Mouse (Mus musculus) hematopoietic stem cell, adult 5-6 weeks (primary cell): ENCODE results near the gene Sgo1. TPM values are rescaled to one million over a fixed set of nuclear protein-coding genes. Genes with fewer than 3 reads are reported as not detected.

Experiments
- ATAC-seq, 2 experiments: fragments of 125-278 bp in 1 of 2; replicated peaks in 1 of 2; 2 replicates each; pipeline ENCODE4 v1.8.0; 2016 to 2017; ENCODE audit warnings: inconsistent platforms in 2 of 2, mild to moderate bottlenecking in 2 of 2, moderate number of reproducible peaks in 2 of 2, low read depth in 1 of 2, moderate TSS enrichment in 1 of 2; ENCODE audit not compliant: low FRiP score in 2 of 2, poor library complexity in 2 of 2, severe bottlenecking in 2 of 2, insufficient read depth in 1 of 2, low TSS enrichment in 1 of 2
- total RNA-seq: library from RNA; stranded (forward); fragments of 172-1452, 232-1000 nt; gene quantifications from 2 replicates; pipeline ENCODE4 v1.2.3, GENCODE M21; 2017

Gene Sgo1
- total RNA-seq, 1 experiment from 2014 or later = 103 TPM

DNA sequence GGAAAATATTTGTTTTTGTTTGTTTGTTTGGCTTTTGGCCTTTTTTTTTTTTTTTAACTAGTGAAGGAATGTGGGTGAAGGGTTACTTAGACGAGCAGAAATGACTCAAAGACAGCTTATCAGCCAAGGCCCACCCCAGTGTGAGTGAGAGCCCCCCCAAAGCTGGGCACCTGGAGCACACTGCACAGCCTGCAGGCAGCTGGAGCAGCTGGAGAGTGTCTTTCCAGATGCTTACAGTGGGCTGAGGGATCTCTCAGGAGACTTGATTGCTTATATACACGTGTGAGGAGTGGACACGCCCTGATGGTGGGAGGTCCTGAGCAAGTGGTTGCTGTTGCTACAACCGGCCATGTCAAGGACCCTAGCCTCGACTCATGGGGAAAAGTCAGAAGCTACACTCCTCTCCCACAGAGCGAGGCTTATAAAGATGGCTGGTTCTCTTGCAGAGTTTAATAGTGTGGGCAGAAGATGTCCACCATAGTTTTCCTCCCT lies 32.7 kb downstream of the Sgo1 start:
- ATAC-seq = no peak

DNA sequence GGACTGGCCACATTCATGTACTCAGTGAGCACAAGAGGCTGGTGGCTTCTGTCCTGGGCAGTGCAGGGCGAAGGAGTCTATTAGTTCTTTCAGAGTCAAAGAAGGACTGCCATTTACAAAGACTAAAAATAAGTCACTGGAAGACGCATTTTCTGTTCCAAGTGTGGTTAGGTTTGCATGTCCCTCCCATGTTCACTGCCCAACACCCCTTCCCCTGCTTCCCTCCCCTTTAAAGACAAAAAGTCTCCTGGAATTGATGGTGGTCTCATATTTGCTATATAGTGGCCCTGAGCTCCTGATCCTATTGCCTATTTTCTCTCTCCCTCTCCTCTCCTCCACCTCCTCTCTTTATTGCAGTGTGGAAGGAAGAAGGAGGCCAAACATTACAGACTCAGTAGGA lies 33.2 kb downstream of the Sgo1 start:
- ATAC-seq = no peak

DNA sequence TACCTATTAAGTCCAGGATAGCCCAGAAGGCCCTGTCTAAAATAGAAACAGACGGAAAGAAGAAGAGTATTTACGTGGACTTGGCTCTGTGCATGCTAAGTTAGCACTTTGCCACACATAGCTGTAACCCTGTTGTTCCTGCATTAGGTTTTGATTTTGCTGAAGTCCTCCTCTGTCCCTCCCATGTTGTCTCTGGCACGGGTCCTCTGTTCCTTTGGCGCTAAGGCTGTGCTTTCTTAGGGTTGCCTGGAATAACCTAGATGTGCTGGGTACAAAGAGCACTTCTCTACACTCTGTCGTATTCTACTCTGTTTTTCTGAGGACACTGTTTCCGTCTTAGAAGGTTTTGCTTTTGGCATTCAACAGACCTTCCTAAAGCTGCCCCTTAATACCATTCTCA lies 34.1 kb downstream of the Sgo1 start:
- ATAC-seq = no peak

DNA sequence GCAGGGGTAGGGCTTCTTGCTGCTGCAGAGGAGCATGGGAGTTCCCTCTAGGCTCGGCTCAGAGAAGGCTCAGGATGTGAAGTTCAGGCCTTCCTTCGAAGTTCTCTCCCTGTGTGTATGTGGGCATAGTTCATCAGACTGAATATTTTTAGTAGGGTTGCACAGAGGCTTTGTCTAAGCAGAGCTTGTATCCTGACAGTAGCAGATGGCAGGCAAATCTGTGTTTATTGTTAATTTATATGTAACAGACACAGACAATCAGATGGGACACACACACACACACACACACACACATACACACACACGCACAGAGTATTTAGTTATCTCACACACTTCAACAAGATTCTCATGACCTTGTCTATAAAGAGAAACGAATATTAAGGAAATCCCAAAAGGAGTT lies 34.5 kb downstream of the Sgo1 start:
- no peak for ATAC-seq

DNA sequence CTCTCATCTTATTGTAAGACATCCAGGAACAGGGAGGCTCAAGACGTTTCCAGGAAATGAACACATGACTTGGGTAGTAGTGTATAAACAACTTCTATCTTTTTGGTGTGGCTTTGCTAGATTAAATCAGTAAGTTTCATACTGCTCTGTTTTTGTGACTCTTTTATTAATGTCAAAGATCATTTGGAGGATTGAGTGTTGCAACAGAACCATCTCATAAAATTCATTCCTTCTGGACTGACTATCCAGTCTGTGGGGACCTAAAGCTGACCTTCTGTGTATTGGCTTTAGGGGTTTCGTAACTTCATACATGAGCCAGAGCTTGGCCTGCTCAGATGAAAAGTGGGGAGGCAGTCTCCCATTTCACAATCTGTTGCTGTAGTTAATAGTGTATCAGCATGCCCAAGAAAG lies 38.9 kb downstream of the Sgo1 start:
- no peak for ATAC-seq

DNA sequence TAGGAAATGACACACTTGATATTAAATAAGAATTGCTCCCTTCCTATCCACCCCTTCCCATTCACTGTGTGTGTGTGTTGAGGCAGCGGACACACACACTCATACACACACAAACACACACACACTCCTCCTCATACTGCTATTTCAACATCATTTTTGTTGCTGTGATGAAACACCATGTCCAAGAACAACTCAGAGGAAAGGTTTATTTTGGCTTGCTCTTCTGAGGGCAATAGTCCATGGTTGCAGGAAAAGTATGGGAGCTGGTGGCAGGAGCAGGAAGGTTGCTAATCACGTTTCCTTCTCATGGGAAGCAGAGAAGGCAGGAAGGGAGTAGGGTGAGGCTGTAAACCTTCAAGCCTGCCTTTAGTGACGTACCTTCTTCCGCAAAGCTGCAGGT lies 45.8 kb downstream of the Sgo1 start:
- no peak for ATAC-seq

DNA sequence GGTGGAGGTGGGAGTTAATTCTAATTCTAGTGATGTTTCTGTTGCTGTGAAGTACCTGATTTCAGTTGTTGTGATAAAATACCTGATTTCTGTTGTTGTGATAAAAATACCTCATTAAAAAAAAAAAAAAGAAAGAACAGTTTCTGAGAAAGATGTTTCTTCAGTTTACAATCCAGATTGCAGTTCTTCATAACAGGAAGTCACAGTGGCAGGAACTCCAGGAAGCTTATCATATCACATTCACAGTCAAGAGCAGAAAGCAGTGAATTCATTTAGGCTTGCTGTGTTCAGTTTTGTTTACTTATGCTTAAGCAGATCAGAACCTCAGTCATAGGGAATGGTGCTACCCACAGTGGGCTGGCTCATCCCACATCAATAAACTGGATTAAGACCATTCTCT lies 57.8 kb downstream of the Sgo1 start:
- no peak for ATAC-seq

DNA sequence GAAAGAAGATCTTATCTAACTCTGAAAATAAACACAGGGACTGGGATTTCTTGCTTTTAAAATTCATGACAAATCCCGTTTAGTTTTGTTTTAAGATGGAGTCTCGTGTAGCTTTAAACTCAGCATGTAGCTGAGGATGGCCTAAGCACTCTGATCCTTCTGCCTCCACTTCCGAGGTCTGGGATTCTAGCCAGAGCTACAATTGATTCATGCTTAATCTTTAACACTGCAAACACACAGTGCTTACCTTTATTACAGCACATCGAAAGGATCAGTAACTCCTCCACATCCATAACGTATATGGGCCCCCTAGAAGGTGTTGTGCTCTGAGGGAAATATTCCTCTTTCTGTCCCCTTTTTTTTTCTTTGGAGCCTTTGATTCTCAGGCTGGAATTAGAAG lies 61.0 kb downstream of the Sgo1 start:
- ATAC-seq = no peak

DNA sequence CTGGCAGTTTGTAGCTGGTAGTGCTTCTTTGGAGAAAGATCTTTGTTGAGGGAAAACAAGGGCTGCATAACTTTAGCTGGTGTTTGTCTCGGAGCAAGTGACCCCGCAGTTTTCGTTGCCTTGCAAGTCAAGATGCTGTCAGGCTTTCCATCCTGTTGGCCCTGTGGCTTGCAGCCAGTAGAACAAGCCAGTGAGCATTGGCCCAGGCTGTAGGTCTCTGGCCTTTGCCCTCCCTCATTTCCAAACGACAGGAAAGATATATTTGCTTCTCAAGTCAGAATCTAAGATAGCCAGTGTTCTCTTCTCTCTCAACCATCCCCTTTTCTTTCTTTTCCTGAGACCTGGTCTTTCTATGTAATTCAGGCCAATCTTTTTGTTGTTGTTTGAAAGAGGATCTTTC lies 61.6 kb downstream of the Sgo1 start:
- ATAC-seq = no peak

DNA sequence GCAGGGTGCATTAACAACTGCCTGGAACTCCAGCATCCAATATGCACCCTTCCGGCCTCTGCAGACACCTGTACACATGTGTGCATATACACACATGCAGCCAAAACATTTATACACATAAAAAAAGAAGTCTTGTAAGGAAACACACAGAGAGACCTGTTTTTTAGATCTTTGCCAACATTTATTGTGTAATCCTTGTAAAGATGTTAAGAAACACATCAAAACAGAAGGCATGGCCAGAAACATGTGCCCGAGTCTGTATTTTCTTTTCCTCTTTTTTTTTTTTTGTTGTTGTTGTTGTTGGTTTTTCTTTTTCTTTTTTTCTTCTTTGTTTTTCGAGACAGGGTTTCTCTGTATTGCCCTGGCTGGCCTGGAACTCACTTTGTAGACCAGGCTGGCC lies 63.0 kb downstream of the Sgo1 start:
- no peak for ATAC-seq

Other genes with a start within 250 kb of the Sgo1 start
- gene Efhb, start 226.0 kb downstream of the Sgo1 start, total RNA-seq = not detected in 2 replicates
- 74.4 and 86.4 TPM in 2 replicates for gene Rab5a, start 210.1 kb downstream of the Sgo1 start, total RNA-seq
- 0.31 TPM in 1 of 2 replicates, not detected in the other for gene Pp2d1, start 149.9 kb downstream of the Sgo1 start, total RNA-seq
- gene Kat2b, start 122.5 kb downstream of the Sgo1 start, total RNA-seq = 48.7 and 97.4 TPM in 2 replicates
- gene Sult1c2, start 157.0 kb upstream of the Sgo1 start, total RNA-seq = not detected in 2 replicates